Comparison of ENCODE assay signal across 32 mouse cellular contexts in genomic region chr9:122715046-122715445, GRCm38 (mm10). TPM values are rescaled to one million over a fixed set of nuclear protein-coding genes. Genes with fewer than 3 reads are reported as not detected.
DNase-seq lines count a peak whose midpoint lies in the region.
"Had no signal": no experiment of that assay in that cellular context is flagged by ENCODE, and none has a peak within 500 bp of the region (broad histone marks: within the 10 kb centered on the region; RNA-seq: fewer than 3 reads in every experiment).

No protein-coding gene starts in this region.

- DNase-seq in adrenal gland, adult 2 months, result peak; percentile 36
- no peak for DNase-seq in adrenal gland, adult 18-20 months (ENCODE audit: low spot score in 2 of 2)
- DNase-seq in adrenal gland, postnatal 36 days, result peak; percentile 27 to 49
- DNase-seq in adrenal gland, postnatal 4 days (ENCODE audit: low spot score in 2 of 2), result no peak
- peak; percentile 14 for DNase-seq in NIH3T3 (ENCODE audit: low read depth)
- DNase-seq in left cerebral cortex, postnatal 14 days (ENCODE audit: low spot score in 2 of 2), result no peak
- DNase-seq: B cell, adult 2 months; cerebellum, adult 11-12 months; cerebellum, adult 8-10 months; cerebellum, postnatal 10 days; cerebellum, postnatal 36 days; embryo, embryonic 11 days; gastrocnemius, postnatal 10 days; heart, adult 11 months; kidney, adult 2 months had no signal

- intact Hi-C loops in left cerebral cortex, postnatal 14 days (cut with DNase I), result no loop called here

RNA-seq across cellular contexts. Expression of gene Topaz1, which starts 32.1 kb away (rescaled TPM):
- not detected for total RNA-seq in adrenal gland, adult 2 months (2021)
- polyA plus RNA-seq in adrenal gland, adult 2 months (2012; rRNA removed), result not detected in 2 replicates
- not detected for total RNA-seq in adrenal gland, adult 18-20 months (2021)
- total RNA-seq in adrenal gland, postnatal 36 days (2021), result not detected
- under 1 TPM in 1 of 2 experiments, not detected in 1; 0.06 TPM for total RNA-seq in adrenal gland, postnatal 4 days (2021)
- total RNA-seq in left cerebral cortex, postnatal 14 days (2021), result not detected
- total RNA-seq: CH12.LX; gastrocnemius, postnatal 10 days; gastrocnemius, postnatal 4 days; heart, adult 8-10 months; heart, postnatal 25 days; hematopoietic stem cell, adult 5-6 weeks had no signal
- polyA plus RNA-seq: brain, embryonic 14.5 days; cortical plate, adult 2 months; embryonic facial prominence, embryonic 10.5 days; forebrain, embryonic 12.5 days; forebrain, embryonic 15.5 days; G1E; heart, embryonic 11.5 days; heart, embryonic 14.5 days; heart, postnatal 0 days; hindbrain, embryonic 12.5 days; hindbrain, embryonic 15.5 days; intestine, embryonic 14.5 days; kidney, adult 2 months had no signal

Comparison
In these comparisons a context has a peak if more than half of its experiments do, and no peak if none do; other contexts are left out.
1. DNase-seq: peak in adrenal gland, adult 2 months (single experiment), adrenal gland, postnatal 36 days (2 of 2) and NIH3T3 (single experiment); none in adrenal gland, adult 18-20 months (0 of 2), adrenal gland, postnatal 4 days (0 of 2) and left cerebral cortex, postnatal 14 days (0 of 2).